Mouse (Mus musculus) kidney, adult 18-20 months (tissue): ENCODE measurements around the gene Sdccag8.

ENCODE experiments used
- DNase-seq: peaks from one replicate; pipeline ENCODE4 v3.0.0; 2021

The Sdccag8 gene

GRCm38 (mm10) chr1:176992517-176992916, 178.1 kb downstream of the Sdccag8 start:
- DNase-seq, result no peak

- DNase-seq, result no peak
These were observed 178.9 kb downstream of the Sdccag8 start for GRCm38 (mm10) chr1:176993141-176994010.

- DNase-seq, result no peak
These were observed 179.6 kb downstream of the Sdccag8 start for GRCm38 (mm10) chr1:176994087-176994486.

- no peak for DNase-seq
These were observed 180.4 kb downstream of the Sdccag8 start for GRCm38 (mm10) chr1:176994707-176995418.

GRCm38 (mm10) chr1:176995419-176995775, 180.9 kb downstream of the Sdccag8 start:
- no peak for DNase-seq

GRCm38 (mm10) chr1:176996166-176996565, 181.7 kb downstream of the Sdccag8 start:
- no peak for DNase-seq

- DNase-seq, result peak; percentile 30
These were observed 182.3 kb downstream of the Sdccag8 start for GRCm38 (mm10) chr1:176996630-176997201.

- no peak for DNase-seq
These were observed 182.8 kb downstream of the Sdccag8 start for GRCm38 (mm10) chr1:176997254-176997653.

- DNase-seq, result peak; percentile 58
These were observed 183.5 kb downstream of the Sdccag8 start for GRCm38 (mm10) chr1:176997711-176998689.

- DNase-seq, result no peak
These were observed 184.6 kb downstream of the Sdccag8 start for GRCm38 (mm10) chr1:176999011-176999410.

- DNase-seq, result no peak
These were observed 188.5 kb downstream of the Sdccag8 start for GRCm38 (mm10) chr1:177002951-177003350.

- no peak for DNase-seq
These were observed 189.7 kb downstream of the Sdccag8 start for GRCm38 (mm10) chr1:177004041-177004741.

- no peak for DNase-seq
These were observed 192.9 kb downstream of the Sdccag8 start for GRCm38 (mm10) chr1:177007405-177007804.

- DNase-seq, result no peak
These were observed 194.3 kb downstream of the Sdccag8 start for GRCm38 (mm10) chr1:177008777-177009176.

- DNase-seq, result no peak
These were observed 195.6 kb downstream of the Sdccag8 start for GRCm38 (mm10) chr1:177010041-177010440.

GRCm38 (mm10) chr1:177010607-177011302, 196.3 kb downstream of the Sdccag8 start:
- no peak for DNase-seq

- no peak for DNase-seq
These were observed 197.2 kb downstream of the Sdccag8 start for GRCm38 (mm10) chr1:177011688-177012087.

- no peak for DNase-seq
These were observed 198.3 kb downstream of the Sdccag8 start for GRCm38 (mm10) chr1:177012774-177013173.

- DNase-seq, result no peak
These were observed 198.9 kb downstream of the Sdccag8 start for GRCm38 (mm10) chr1:177013313-177013712.

GRCm38 (mm10) chr1:177013776-177014175, 199.3 kb downstream of the Sdccag8 start:
- DNase-seq, result no peak

GRCm38 (mm10) chr1:177014346-177014745, 199.9 kb downstream of the Sdccag8 start:
- no peak for DNase-seq
